Comparison of ENCODE assay signal across 12 mouse cellular contexts in the genomic region with DNA sequence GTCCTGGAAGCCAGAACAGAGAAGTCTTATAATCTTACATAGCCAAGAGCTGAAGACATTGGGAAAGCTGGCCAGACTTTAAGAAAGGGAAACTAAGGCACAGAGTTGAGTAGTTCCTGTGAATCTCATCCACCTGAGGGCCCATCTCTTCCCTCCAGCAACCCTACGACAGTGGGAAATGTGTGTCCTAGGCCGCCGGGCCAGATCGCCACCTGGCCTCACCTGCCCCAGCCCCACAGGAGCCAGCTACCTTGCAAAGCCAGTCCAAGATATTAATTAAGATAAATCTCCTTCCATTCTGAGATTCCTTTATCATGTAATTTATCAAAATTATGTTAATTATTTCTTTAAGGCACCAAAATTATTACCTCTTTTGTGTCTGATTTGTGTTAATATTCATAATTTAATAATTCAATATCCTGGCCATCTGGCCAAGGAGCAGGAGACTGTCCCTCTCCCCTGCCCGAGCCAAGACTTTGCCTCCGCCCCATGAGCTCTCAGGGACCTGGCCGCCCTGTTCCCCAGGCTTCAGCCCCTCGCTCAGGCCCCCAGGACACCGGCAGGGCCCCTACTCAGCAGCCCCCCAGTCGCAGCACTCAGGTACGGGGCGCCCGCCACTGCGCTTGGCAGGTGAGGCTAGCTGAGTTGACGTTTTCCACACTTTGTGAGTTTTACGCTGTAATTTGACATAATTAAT. TPM values are rescaled to one million over a fixed set of nuclear protein-coding genes. Genes with fewer than 3 reads are reported as not detected.
DNase-seq lines count a peak whose midpoint lies in the region; ATAC-seq and TF ChIP-seq lines count a peak whose summit lies in the region.
"Had no signal": no experiment of that assay in that cellular context is flagged by ENCODE, and none has a peak within 500 bp of the region (broad histone marks: within the 10 kb centered on the region; RNA-seq: fewer than 3 reads in every experiment).

No protein-coding gene starts in this region.

- H3K27me3 ChIP-seq in liver, embryonic 12.5 days (replicated peaks): peaks cover 12% of the 10 kb centered on the region
- H3K27me3 ChIP-seq in liver, postnatal 0 days (ENCODE audit: insufficient read depth, low read length): no peaks in the 10 kb centered on the region
- H3K27me3 ChIP-seq in forebrain, embryonic 15.5 days: peaks cover 54% of the 10 kb centered on the region
- H3K27me3 ChIP-seq in neural tube, embryonic 13.5 days: peaks cover 21% of the 10 kb centered on the region

- no peak overlapping the region for H3K9ac ChIP-seq in liver, embryonic 12.5 days
- no peak overlapping the region for H3K9ac ChIP-seq in liver, postnatal 0 days (replicated peaks)
- H3K9ac ChIP-seq in forebrain, embryonic 15.5 days (replicated peaks): no peak overlapping the region
- H3K9ac ChIP-seq in neural tube, embryonic 13.5 days: no peak overlapping the region
- H3K9ac ChIP-seq: liver, embryonic 14.5 days; midbrain, embryonic 12.5 days had no signal

- peak; percentile 63 to 64 for DNase-seq in cerebellum, postnatal 10 days
- no peak for DNase-seq in cerebellum, adult 11 months
- DNase-seq in liver, postnatal 0 days: no peak
- no peak for DNase-seq in ovary, postnatal 36 days (ENCODE audit: low spot score)
- DNase-seq in thymus, postnatal 4 days: no peak
- DNase-seq: B cell, adult 2 months; heart, postnatal 14 days had no signal

- no peak for ATAC-seq in liver, embryonic 12.5 days
- no peak for ATAC-seq in liver, postnatal 0 days
- peak; percentile 60; the same call in 1 of the 2 replicates for ATAC-seq in forebrain, embryonic 15.5 days (replicated peaks)
- ATAC-seq in neural tube, embryonic 13.5 days (ENCODE audit: low read depth): peak; percentile 68

- WGBS in liver, embryonic 12.5 days (ENCODE audit: insufficient replicate concordance): 48% methylated on average over 16 of the region's 16 CpGs
- 65% methylated on average over 16 of the region's 16 CpGs for WGBS in liver, postnatal 0 days (ENCODE audit: insufficient replicate concordance)
- 31% methylated on average over 16 of the region's 16 CpGs for WGBS in forebrain, embryonic 15.5 days
- WGBS in neural tube, embryonic 13.5 days: 45% methylated on average over 16 of the region's 16 CpGs

- no peak for TF ChIP-seq CTCF in liver, postnatal 0 days (IDR thresholded peaks at IDR 0.05; ENCODE audit: low read depth)

- no peak overlapping the region; the same call in 1 of the 2 replicates for H3K27ac ChIP-seq in liver, embryonic 12.5 days
- H3K27ac ChIP-seq in liver, postnatal 0 days (ENCODE audit: low read depth): no peak overlapping the region
- H3K27ac ChIP-seq in forebrain, embryonic 15.5 days (replicated peaks): 0 out of 2 replicates have a peak overlapping the region, but pooled peaks have one; percentile 40
- H3K27ac ChIP-seq in neural tube, embryonic 13.5 days (replicated peaks): no peak overlapping the region
- H3K27ac ChIP-seq: liver, embryonic 14.5 days; midbrain, embryonic 12.5 days had no signal

- 0 out of 2 replicates have a peak, but pooled peaks cover 5% of the 10 kb centered on the region for H3K9me3 ChIP-seq in liver, embryonic 12.5 days (replicated peaks)
- no peaks in the 10 kb centered on the region for H3K9me3 ChIP-seq in liver, postnatal 0 days (ENCODE audit: low read length)
- H3K9me3 ChIP-seq in forebrain, embryonic 15.5 days: no peaks in the 10 kb centered on the region
- no peaks in the 10 kb centered on the region for H3K9me3 ChIP-seq in neural tube, embryonic 13.5 days
- H3K9me3 ChIP-seq: midbrain, embryonic 12.5 days had no signal

- H3K4me3 ChIP-seq in liver, embryonic 12.5 days: no peak overlapping the region
- H3K4me3 ChIP-seq in liver, postnatal 0 days (ENCODE audit: low read depth, low read length): no peak overlapping the region
- H3K4me3 ChIP-seq in forebrain, embryonic 15.5 days: no peak overlapping the region
- H3K4me3 ChIP-seq in neural tube, embryonic 13.5 days: no peak overlapping the region
- H3K4me3 ChIP-seq: midbrain, embryonic 12.5 days had no signal

- peak overlapping the region; percentile 34 for H3K4me2 ChIP-seq in liver, embryonic 12.5 days
- no peak overlapping the region for H3K4me2 ChIP-seq in liver, postnatal 0 days (ENCODE audit: low read depth, low read length)
- no peak overlapping the region for H3K4me2 ChIP-seq in forebrain, embryonic 15.5 days (replicated peaks)
- H3K4me2 ChIP-seq in neural tube, embryonic 13.5 days: peak overlapping the region; percentile 26; the same call in 1 of the 2 replicates
- H3K4me2 ChIP-seq: midbrain, embryonic 12.5 days had no signal

- H3K4me1 ChIP-seq in liver, embryonic 12.5 days: peaks cover 21% of the 10 kb centered on the region
- peaks cover 4% of the 10 kb centered on the region; the same call in 1 of the 2 replicates for H3K4me1 ChIP-seq in liver, postnatal 0 days (ENCODE audit: insufficient read depth)
- peaks cover 16% of the 10 kb centered on the region for H3K4me1 ChIP-seq in forebrain, embryonic 15.5 days
- H3K4me1 ChIP-seq in neural tube, embryonic 13.5 days (replicated peaks): peaks cover 16% of the 10 kb centered on the region

- TF ChIP-seq EP300 in liver, postnatal 0 days (IDR thresholded peaks at IDR 0.05; ENCODE audit: low read depth): no peak

- H3K36me3 ChIP-seq in liver, embryonic 12.5 days: no peaks in the 10 kb centered on the region
- H3K36me3 ChIP-seq in liver, postnatal 0 days (replicated peaks; ENCODE audit: insufficient read depth, low read length): no peaks in the 10 kb centered on the region
- H3K36me3 ChIP-seq in forebrain, embryonic 15.5 days: no peaks in the 10 kb centered on the region
- H3K36me3 ChIP-seq in neural tube, embryonic 13.5 days: no peaks in the 10 kb centered on the region
- H3K36me3 ChIP-seq: midbrain, embryonic 12.5 days had no signal

RNA-seq across cellular contexts. Expression of a gene that starts 41.7 kb away (rescaled TPM):
- polyA plus RNA-seq in liver, embryonic 12.5 days (2016; fragmentation: Nextera tagmentation; extraction: Ambion mirVana): 15.5 and 18.3 TPM in 2 replicates
- 4.9 and 5.8 TPM in 2 replicates for polyA plus RNA-seq in liver, postnatal 0 days (2015; fragmentation: Nextera tagmentation; extraction: Ambion mirVana)
- 4.0 and 4.3 TPM in 2 replicates for polyA plus RNA-seq in forebrain, embryonic 15.5 days (2015; fragmentation: Nextera tagmentation; extraction: Ambion mirVana)
- 6.2 and 6.3 TPM in 2 replicates for polyA plus RNA-seq in neural tube, embryonic 13.5 days (2015; fragmentation: Nextera tagmentation; extraction: Ambion mirVana)

Comparison
In these comparisons a context has a peak if more than half of its experiments do, and no peak if none do; other contexts are left out.
1. DNase-seq: peak in cerebellum, postnatal 10 days (2 of 2); none in cerebellum, adult 11 months (single experiment), liver, postnatal 0 days (single experiment), ovary, postnatal 36 days (single experiment) and thymus, postnatal 4 days (single experiment).
2. H3K4me2 ChIP-seq: peak in liver, embryonic 12.5 days (single experiment) and neural tube, embryonic 13.5 days (single experiment); none in liver, postnatal 0 days (single experiment) and forebrain, embryonic 15.5 days (single experiment).
3. ATAC-seq: peak in forebrain, embryonic 15.5 days (single experiment) and neural tube, embryonic 13.5 days (single experiment); none in liver, embryonic 12.5 days (single experiment) and liver, postnatal 0 days (single experiment).